Mouse (Mus musculus): ENCODE data around the gene Mecom.

GRCm38 (mm10) chr3:30344151-30344550 lies 203.7 kb downstream of the Mecom start:
- TF ChIP-seq GATA1 (IDR thresholded peaks at IDR 0.05; ENCODE audit: low read length) = no peak
- no peak for TF ChIP-seq TAL1 (IDR thresholded peaks at IDR 0.05; ENCODE audit: low read length)
